Mouse (Mus musculus) liver, embryonic 13.5 days (tissue): Measurements from ENCODE around the gene Tmem128. TPM values are rescaled to one million over a fixed set of nuclear protein-coding genes. Genes with fewer than 3 reads are reported as not detected.
A peak's percentile ranks its signal among the peaks of the same experiment; 100 is the strongest.

Source experiments
- ATAC-seq: fragments of 200-750 bp; cut with Nextera tagmentation; 2 replicates; pipeline ENCODE4 v1.8.0; 2017; ENCODE audit warnings: low read depth, mild to moderate bottlenecking, moderate number of reproducible peaks, moderate library complexity
- DNase-seq: peaks from one replicate; pipeline ENCODE4 v3.0.0; 2022
- H3K27ac ChIP-seq: fragments of 300-500 bp; sonication (generic); 2 replicates; pipeline ENCODE4 v1.5.1; 2015; ENCODE audit warnings: moderate library complexity, mild to moderate bottlenecking, inconsistent platforms
- H3K27me3 ChIP-seq: fragments of 300-500 bp; sonication (generic); 2 replicates; pipeline ENCODE4 v1.6.1; 2015; ENCODE audit warnings: mild to moderate bottlenecking, inconsistent platforms
- H3K36me3 ChIP-seq: fragments of 300-500 bp; sonication (generic); 2 replicates; pipeline ENCODE4 v1.6.1; 2015; ENCODE audit warnings: mild to moderate bottlenecking, inconsistent platforms
- H3K4me1 ChIP-seq: fragments of 300-500 bp; sonication (generic); replicated peaks from 2 replicates; pipeline ENCODE4 v1.6.1; 2015; ENCODE audit warnings: inconsistent platforms
- H3K4me2 ChIP-seq: fragments of 300-500 bp; sonication (generic); 2 replicates; pipeline ENCODE4 v1.6.1; 2015; ENCODE audit warnings: inconsistent platforms, mild to moderate bottlenecking, moderate library complexity
- H3K4me3 ChIP-seq: fragments of 300-500 bp; sonication (generic); replicated peaks from 2 replicates; pipeline ENCODE4 v1.5.1; 2015; ENCODE audit warnings: mild to moderate bottlenecking, inconsistent platforms
- H3K9ac ChIP-seq: fragments of 300-500 bp; sonication (generic); 2 replicates; pipeline ENCODE4 v1.6.1; 2015; ENCODE audit warnings: mild to moderate bottlenecking, inconsistent platforms
- H3K9me3 ChIP-seq: fragments of 300-500 bp; sonication (generic); replicated peaks from 2 replicates; pipeline ENCODE4 v1.6.1; 2016; ENCODE audit warnings: inconsistent platforms
- WGBS: fragments of 180-500 bp; shearing (Covaris S2); methylation state at CpG from one replicate; pipeline ENCODE4 v1.1.7; 2015; ENCODE audit not compliant: insufficient replicate concordance; 5-methylcytosine and 5-hydroxymethylcytosine counted together
- polyA plus RNA-seq: library from polyadenylated mRNA; unstranded; fragments of >200 nt; fragmentation: Nextera tagmentation; extraction: Ambion mirVana; gene quantifications from 2 replicates; pipeline ENCODE4 v1.2.1, GENCODE M21; 2015

Tmem128 gene
- polyA plus RNA-seq, 1 experiment from 2014 or later = 51.3 TPM

GRCm38 (mm10) chr5:38280075-38280474 lies 20.1 kb downstream of the Tmem128 start:
- ATAC-seq = no peak
- H3K27me3 ChIP-seq = peaks cover 53% of the 10 kb centered on the region
- no peak overlapping the region for H3K9ac ChIP-seq
- H3K36me3 ChIP-seq = no peaks in the 10 kb centered on the region
- 9% methylated on average over 1 of the region's 1 CpGs for WGBS
- no peaks in the 10 kb centered on the region for H3K4me1 ChIP-seq
- no peaks in the 10 kb centered on the region for H3K9me3 ChIP-seq
- no peak overlapping the region for H3K27ac ChIP-seq
- no peak for DNase-seq
- H3K4me3 ChIP-seq = no peak overlapping the region
- H3K4me2 ChIP-seq = no peak overlapping the region

DNA sequence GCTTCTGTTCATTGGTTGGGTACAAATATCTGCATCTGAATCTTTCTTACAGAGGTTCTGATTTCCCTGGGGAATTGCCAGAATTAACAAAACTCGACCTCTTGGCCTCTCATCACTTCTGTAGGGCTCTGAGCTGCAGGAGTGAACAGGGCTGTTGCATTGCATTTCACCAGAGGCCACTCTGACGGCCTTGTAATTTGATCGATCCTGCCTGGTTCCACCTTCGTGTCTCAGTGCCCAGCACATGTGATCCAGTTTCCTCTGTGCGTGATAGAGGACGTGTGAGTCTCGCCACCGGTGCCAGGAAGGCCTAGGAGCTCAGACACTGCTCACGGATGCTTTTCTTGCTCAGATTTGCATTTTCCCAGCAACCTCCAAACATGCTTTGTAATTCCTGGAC lies 25.7 kb downstream of the Tmem128 start:
- DNase-seq (no peak), ATAC-seq (no peak)
- Histone ChIP-seq H3K27me3 (no peaks in the 10 kb centered on the region), H3K4me2 (no peak overlapping the region), H3K9ac (no peak overlapping the region), H3K4me3 (no peak overlapping the region), H3K9me3 (no peaks in the 10 kb centered on the region), H3K36me3 (no peaks in the 10 kb centered on the region), H3K27ac (no peak overlapping the region), H3K4me1 (no peaks in the 10 kb centered on the region)
- WGBS = 62% methylated on average over 9 of the region's 9 CpGs

DNA sequence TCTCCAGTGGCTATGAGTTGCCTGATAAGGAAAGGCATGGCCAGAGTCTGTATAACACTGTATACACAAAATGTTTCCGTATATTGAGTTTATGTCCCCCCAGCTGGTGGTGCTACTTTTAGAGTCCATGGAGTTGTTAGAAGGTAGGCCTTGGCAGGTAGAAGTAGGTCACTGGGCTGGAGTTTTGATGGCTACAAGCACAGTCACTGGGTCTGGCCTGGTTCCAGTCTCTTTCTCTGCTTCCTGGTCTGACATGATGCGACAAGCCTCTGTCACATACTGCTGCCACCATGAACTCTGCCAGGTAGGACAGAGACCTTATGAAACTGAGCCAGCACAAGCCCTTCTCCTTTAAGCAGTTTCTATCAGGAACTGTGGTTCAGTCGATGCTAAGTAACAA lies 28.5 kb downstream of the Tmem128 start:
- no peaks in the 10 kb centered on the region for H3K27me3 ChIP-seq
- no peaks in the 10 kb centered on the region for H3K4me1 ChIP-seq
- 78% methylated on average over 3 of the region's 3 CpGs for WGBS
- H3K27ac ChIP-seq = no peak overlapping the region
- ATAC-seq (no peak), DNase-seq (no peak)
- H3K9ac ChIP-seq = no peak overlapping the region
- no peak overlapping the region for H3K4me2 ChIP-seq
- H3K4me3 ChIP-seq = no peak overlapping the region
- H3K9me3 ChIP-seq = no peaks in the 10 kb centered on the region
- no peaks in the 10 kb centered on the region for H3K36me3 ChIP-seq

- H3K36me3 ChIP-seq = no peaks in the 10 kb centered on the region
- no peak for DNase-seq
- H3K27ac ChIP-seq = no peak overlapping the region
- ATAC-seq = no peak
- no peak overlapping the region for H3K4me3 ChIP-seq
- no peaks in the 10 kb centered on the region for H3K4me1 ChIP-seq
- H3K27me3 ChIP-seq = no peaks in the 10 kb centered on the region
- 67% methylated on average over 12 of the region's 12 CpGs for WGBS
- no peak overlapping the region for H3K9ac ChIP-seq
- no peak overlapping the region for H3K4me2 ChIP-seq
- no peaks in the 10 kb centered on the region for H3K9me3 ChIP-seq
These were observed 41.9 kb downstream of the Tmem128 start for GRCm38 (mm10) chr5:38301761-38302411.

DNA sequence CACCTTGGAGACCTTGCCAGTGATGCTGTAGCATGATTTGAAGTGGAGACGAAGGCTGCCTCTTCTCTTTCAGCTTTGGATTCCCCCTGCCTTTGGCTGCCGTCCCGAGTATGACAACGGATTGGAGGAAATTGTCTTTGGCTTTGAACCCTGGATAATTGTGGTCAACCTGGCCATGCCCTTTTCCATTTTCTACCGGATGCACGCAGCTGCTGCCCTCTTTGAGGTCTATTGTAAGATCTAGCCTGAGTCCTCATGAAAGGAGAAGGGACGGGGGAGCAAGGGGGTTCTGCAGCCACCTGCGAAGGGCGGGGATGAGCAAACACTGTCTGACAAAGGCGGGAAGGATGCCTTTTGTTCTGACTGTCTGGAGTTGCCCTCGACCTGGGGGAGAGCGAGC lies 42.7 kb downstream of the Tmem128 start:
- DNase-seq (no peak), ATAC-seq (no peak)
- H3K9ac ChIP-seq = no peak overlapping the region
- H3K9me3 ChIP-seq = no peaks in the 10 kb centered on the region
- H3K4me2 ChIP-seq = no peak overlapping the region
- H3K27me3 ChIP-seq = no peaks in the 10 kb centered on the region
- H3K27ac ChIP-seq = no peak overlapping the region
- WGBS = 42% methylated on average over 12 of the region's 12 CpGs
- H3K4me1 ChIP-seq = no peaks in the 10 kb centered on the region
- no peak overlapping the region for H3K4me3 ChIP-seq
- H3K36me3 ChIP-seq = no peaks in the 10 kb centered on the region

GRCm38 (mm10) chr5:38305241-38305640 lies 45.3 kb downstream of the Tmem128 start:
- H3K27me3 ChIP-seq = no peaks in the 10 kb centered on the region
- H3K9ac ChIP-seq = no peak overlapping the region
- no peaks in the 10 kb centered on the region for H3K9me3 ChIP-seq
- DNase-seq (no peak), ATAC-seq (no peak)
- no peak overlapping the region for H3K4me2 ChIP-seq
- H3K27ac ChIP-seq = no peak overlapping the region
- H3K4me1 ChIP-seq = no peaks in the 10 kb centered on the region
- WGBS = 56% methylated on average over 2 of the region's 2 CpGs
- no peak overlapping the region for H3K4me3 ChIP-seq
- no peaks in the 10 kb centered on the region for H3K36me3 ChIP-seq

- no peak overlapping the region for H3K27ac ChIP-seq
- H3K9ac ChIP-seq = no peak overlapping the region
- ATAC-seq = peak; percentile 66; the same call in 1 of the 2 replicates
- H3K4me1 ChIP-seq = no peaks in the 10 kb centered on the region
- no peaks in the 10 kb centered on the region for H3K36me3 ChIP-seq
- DNase-seq = peak; percentile 70
- H3K9me3 ChIP-seq = no peaks in the 10 kb centered on the region
- H3K4me2 ChIP-seq = peak overlapping the region; percentile 62
- H3K4me3 ChIP-seq = peak overlapping the region; percentile 34
- WGBS = 10% methylated on average over 26 of the region's 26 CpGs
- H3K27me3 ChIP-seq = no peaks in the 10 kb centered on the region
These were observed 47.5 kb downstream of the Tmem128 start for GRCm38 (mm10) chr5:38307255-38308101.

- H3K9me3 ChIP-seq = no peaks in the 10 kb centered on the region
- WGBS = 38% methylated on average over 5 of the region's 5 CpGs
- H3K36me3 ChIP-seq = no peaks in the 10 kb centered on the region
- DNase-seq = peak; percentile 39
- H3K4me3 ChIP-seq = no peak overlapping the region
- H3K9ac ChIP-seq = no peak overlapping the region
- H3K4me2 ChIP-seq = no peak overlapping the region
- H3K27me3 ChIP-seq = no peaks in the 10 kb centered on the region
- H3K27ac ChIP-seq = no peak overlapping the region
- ATAC-seq = peak; percentile 57
- no peaks in the 10 kb centered on the region for H3K4me1 ChIP-seq
These were observed 48.9 kb downstream of the Tmem128 start for GRCm38 (mm10) chr5:38308873-38309272.

DNA sequence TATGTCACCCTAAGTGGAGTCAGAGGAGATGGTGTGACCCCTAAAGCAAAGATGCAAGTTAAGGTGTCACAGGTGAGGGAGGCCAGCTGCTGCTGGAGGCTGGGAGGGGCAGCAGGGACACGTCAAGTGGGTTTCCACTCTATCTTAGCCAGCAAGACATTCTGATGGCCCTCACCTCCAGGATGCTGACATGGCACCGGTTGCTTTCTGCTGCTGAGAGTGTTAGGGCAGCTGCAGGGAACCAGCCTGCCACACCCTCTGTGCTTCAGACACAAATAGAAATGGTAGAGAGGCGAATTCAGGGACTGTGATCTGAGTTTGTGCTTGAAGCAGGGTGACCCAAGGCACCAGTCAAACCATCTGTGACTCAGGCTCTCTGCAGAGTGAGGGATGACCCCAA lies 49.8 kb downstream of the Tmem128 start:
- DNase-seq = no peak
- 52% methylated on average over 3 of the region's 3 CpGs for WGBS
- Histone ChIP-seq H3K4me2 (no peak overlapping the region), H3K36me3 (no peaks in the 10 kb centered on the region), H3K27ac (no peak overlapping the region), H3K27me3 (no peaks in the 10 kb centered on the region), H3K4me1 (no peaks in the 10 kb centered on the region), H3K4me3 (no peak overlapping the region), H3K9me3 (no peaks in the 10 kb centered on the region), H3K9ac (no peak overlapping the region)
- ATAC-seq = no peak

Other genes with a start within 250 kb of the Tmem128 start
- 15.7 and 19.2 TPM in 2 replicates for gene Stx18, start 221.4 kb upstream of the Tmem128 start, polyA plus RNA-seq
- gene Nsg1, start 100.3 kb upstream of the Tmem128 start, polyA plus RNA-seq = 3.7 and 4.6 TPM in 2 replicates
- gene Zbtb49, start 39.7 kb upstream of the Tmem128 start, polyA plus RNA-seq = 3.3 and 3.8 TPM in 2 replicates
- 126 and 153 TPM in 2 replicates for gene Lyar, start 39.7 kb upstream of the Tmem128 start, polyA plus RNA-seq
- gene Otop1, start 15.8 kb downstream of the Tmem128 start, polyA plus RNA-seq = 0.05 TPM in 1 of 2 replicates, not detected in the other
- not detected in 2 replicates for gene Drd5, start 59.2 kb downstream of the Tmem128 start, polyA plus RNA-seq
- 0.80 and 0.88 TPM in 2 replicates for gene Slc2a9, start 243.0 kb downstream of the Tmem128 start, polyA plus RNA-seq